Comparison of ENCODE assay signal across 8 mouse cellular contexts in genomic region chr5:122500141-122500540, GRCm38 (mm10). TPM values are rescaled to one million over a fixed set of nuclear protein-coding genes. Genes with fewer than 3 reads are reported as not detected.
A peak's percentile ranks its signal among the peaks of the same experiment; 100 is the strongest.
DNase-seq lines count a peak whose midpoint lies in the region; ATAC-seq and TF ChIP-seq lines count a peak whose summit lies in the region.

No protein-coding gene starts in this region.

- no peaks in the 10 kb centered on the region for H3K9me3 ChIP-seq in kidney, postnatal 0 days (replicated peaks; ENCODE audit: low read length)
- no peaks in the 10 kb centered on the region for H3K9me3 ChIP-seq in embryonic facial prominence, embryonic 11.5 days (replicated peaks; ENCODE audit: control insufficient read depth, low read length)
- no peaks in the 10 kb centered on the region for H3K9me3 ChIP-seq in neural tube, embryonic 12.5 days

- 0 out of 2 replicates have a peak, but pooled peaks cover 4% of the 10 kb centered on the region for H3K36me3 ChIP-seq in kidney, postnatal 0 days (ENCODE audit: insufficient read depth, low read length)
- no peaks in the 10 kb centered on the region for H3K36me3 ChIP-seq in embryonic facial prominence, embryonic 11.5 days (replicated peaks; ENCODE audit: control insufficient read depth, insufficient read depth, low read depth, low read length)
- H3K36me3 ChIP-seq in neural tube, embryonic 12.5 days, result peaks cover 15% of the 10 kb centered on the region

- 0 out of 2 replicates have a peak overlapping the region, but pooled peaks have one; percentile 20 for H3K9ac ChIP-seq in kidney, postnatal 0 days (ENCODE audit: low read depth, low read length)
- peak overlapping the region; percentile 10; the same call in 1 of the 2 replicates for H3K9ac ChIP-seq in embryonic facial prominence, embryonic 11.5 days (replicated peaks; ENCODE audit: low read length)
- 0 out of 2 replicates have a peak overlapping the region, but pooled peaks have one; percentile 21 for H3K9ac ChIP-seq in neural tube, embryonic 12.5 days

- no peaks in the 10 kb centered on the region for H3K27me3 ChIP-seq in kidney, postnatal 0 days (ENCODE audit: insufficient read depth, low read length)
- no peaks in the 10 kb centered on the region for H3K27me3 ChIP-seq in embryonic facial prominence, embryonic 11.5 days (ENCODE audit: control insufficient read depth, insufficient read depth, low read length)
- H3K27me3 ChIP-seq in neural tube, embryonic 12.5 days (replicated peaks), result no peaks in the 10 kb centered on the region

- peak overlapping the region; percentile 84 for H3K4me2 ChIP-seq in kidney, postnatal 0 days (ENCODE audit: low read length)
- H3K4me2 ChIP-seq in embryonic facial prominence, embryonic 11.5 days (ENCODE audit: low read depth, low read length), result peak overlapping the region; percentile 45
- H3K4me2 ChIP-seq in neural tube, embryonic 12.5 days (replicated peaks), result peak overlapping the region; percentile 66

- no peak overlapping the region for H3K27ac ChIP-seq in kidney, postnatal 0 days
- H3K27ac ChIP-seq in embryonic facial prominence, embryonic 11.5 days (replicated peaks; ENCODE audit: low read depth, low read length), result no peak overlapping the region
- H3K27ac ChIP-seq in neural tube, embryonic 12.5 days, result no peak overlapping the region

- no peak for DNase-seq in kidney, postnatal 0 days (ENCODE audit: low spot score)
- no peak for DNase-seq in kidney, postnatal 4 days
- no peak for DNase-seq in embryonic facial prominence, embryonic 11.5 days (ENCODE audit: low spot score)
- DNase-seq in induced T-regulatory cell, adult 2 months (ENCODE audit: low read depth), result peak; percentile 47
- no peak for DNase-seq in testis, postnatal 14 days (ENCODE audit: low spot score)
- no peak for DNase-seq in thymus, postnatal 25 days
- no peak for DNase-seq in layer of hippocampus, adult 18-20 months (ENCODE audit: low spot score in 2 of 2)

- TF ChIP-seq CTCF in kidney, postnatal 0 days (IDR thresholded peaks at IDR 0.05; ENCODE audit: low read depth), result no peak

- H3K4me1 ChIP-seq in kidney, postnatal 0 days (replicated peaks; ENCODE audit: insufficient read depth, low read length), result peaks cover 13% of the 10 kb centered on the region; the same call in 1 of the 2 replicates
- H3K4me1 ChIP-seq in embryonic facial prominence, embryonic 11.5 days (ENCODE audit: control insufficient read depth, insufficient read depth, low read length), result peaks cover 3% of the 10 kb centered on the region; the same call in 1 of the 2 replicates
- H3K4me1 ChIP-seq in neural tube, embryonic 12.5 days, result peaks cover 36% of the 10 kb centered on the region

- 20% methylated on average over 4 of the region's 4 CpGs for WGBS in kidney, postnatal 0 days
- 49% methylated on average over 4 of the region's 4 CpGs for WGBS in embryonic facial prominence, embryonic 11.5 days
- WGBS in neural tube, embryonic 12.5 days, result 57% methylated on average over 4 of the region's 4 CpGs

- no peak for ATAC-seq in kidney, postnatal 0 days (replicated peaks; ENCODE audit: low FRiP score, low read depth)
- no peak for ATAC-seq in embryonic facial prominence, embryonic 11.5 days (replicated peaks; ENCODE audit: insufficient number of reproducible peaks, low FRiP score, low TSS enrichment, low read depth)
- ATAC-seq in neural tube, embryonic 12.5 days (ENCODE audit: low FRiP score, low read depth), result no peak

- H3K4me3 ChIP-seq in kidney, postnatal 0 days (replicated peaks; ENCODE audit: low read depth, low read length), result peak overlapping the region; percentile 97
- peak overlapping the region; percentile 98 for H3K4me3 ChIP-seq in embryonic facial prominence, embryonic 11.5 days (ENCODE audit: low read depth, low read length)
- H3K4me3 ChIP-seq in neural tube, embryonic 12.5 days, result peak overlapping the region; percentile 94

RNA-seq across cellular contexts. Expression of gene Atp2a2, which starts 1.9 kb away (rescaled TPM):
- polyA plus RNA-seq in kidney, postnatal 0 days (2015; fragmentation: Nextera tagmentation; extraction: Ambion mirVana), result 37.8 and 38.5 TPM in 2 replicates
- polyA plus RNA-seq in embryonic facial prominence, embryonic 11.5 days (2014; fragmentation: Nextera tagmentation; extraction: Ambion mirVana), result 34.4 and 37.4 TPM in 2 replicates
- 67.6 and 76.1 TPM in 2 replicates for polyA plus RNA-seq in neural tube, embryonic 12.5 days (2016; fragmentation: Nextera tagmentation; extraction: Ambion mirVana)
- 100 to 1,000 TPM; 601 to 621 TPM for total RNA-seq in layer of hippocampus, adult 18-20 months (2021)
